In the genomic region with DNA sequence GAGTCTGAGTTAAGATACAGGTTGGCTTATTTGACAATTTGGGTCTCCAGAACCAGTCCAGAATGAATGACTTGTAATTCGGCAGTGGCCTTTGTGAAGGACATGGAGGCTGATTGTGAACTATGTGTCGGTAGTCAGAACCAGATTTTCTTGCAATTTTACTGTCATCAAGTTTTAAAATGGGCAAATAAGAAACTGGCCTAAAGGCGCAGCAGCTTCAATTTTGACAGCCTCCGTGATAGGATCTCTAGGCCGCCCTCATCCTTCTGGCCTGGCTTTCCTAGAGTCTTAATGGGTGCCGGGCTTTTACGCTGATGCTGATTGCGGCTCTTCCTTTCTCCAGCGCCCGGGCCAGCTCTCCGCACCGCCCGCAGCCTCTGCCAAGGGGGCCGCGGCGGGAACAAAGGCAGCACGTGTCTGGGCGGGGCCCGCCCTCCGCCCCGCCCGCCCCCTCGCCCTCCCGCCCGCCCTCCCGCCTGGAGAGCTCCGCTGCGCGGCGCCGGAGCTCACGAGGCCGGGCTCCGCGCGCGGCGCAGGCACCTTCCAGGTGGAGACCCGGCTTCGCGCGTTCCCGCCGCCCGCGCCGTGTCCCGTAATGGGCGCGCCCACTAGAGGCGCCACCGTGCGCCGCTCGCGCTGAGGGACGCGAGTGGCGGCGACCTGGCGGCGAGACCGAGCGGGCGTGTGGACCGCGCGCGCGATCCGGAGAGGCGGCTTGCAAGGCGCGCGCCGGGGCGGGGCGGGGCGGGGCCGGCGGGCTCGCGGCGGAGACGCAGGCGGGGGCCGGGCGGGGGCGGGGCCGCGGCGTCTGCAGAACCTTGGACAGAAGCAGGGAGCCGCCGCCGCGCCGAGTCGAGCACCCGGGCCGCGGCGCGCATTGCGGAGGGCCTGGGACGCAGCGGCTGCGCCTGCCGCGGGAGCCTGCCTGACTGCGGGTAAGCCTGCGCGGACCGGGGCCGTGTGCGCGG, we compare ENCODE assay signal across 8 mouse cellular contexts. TPM values are rescaled to one million over a fixed set of nuclear protein-coding genes. Genes with fewer than 3 reads are reported as not detected.
DNase-seq lines count a peak whose midpoint lies in the region; ATAC-seq lines count a peak whose summit lies in the region.

A gene (plus strand): TSS at position 802 of the 968 bp plus-strand sequence.

- no peaks in the 10 kb centered on the region for H3K27me3 ChIP-seq in hindbrain, embryonic 14.5 days (ENCODE audit: control insufficient read depth, insufficient read depth, low read length)

- DNase-seq in ZHBTc4 (ENCODE audit: low read depth, low spot score), result peak; percentile 93
- peak; percentile 95 to 98 for DNase-seq in cerebellum, postnatal 25 days
- peak; percentile 73 to 81 for DNase-seq in frontal cortex, postnatal 25 days (ENCODE audit: low spot score in 2 of 2)
- DNase-seq in hindbrain, embryonic 14.5 days (ENCODE audit: low spot score), result peak; percentile 97
- peak; percentile 89 for DNase-seq in left cerebral cortex, adult 11 months (ENCODE audit: low spot score)
- DNase-seq in lung, postnatal 36 days, result peak; percentile 86
- DNase-seq in retina, postnatal 1 day, result peak; percentile 97
- peak; percentile 97 for DNase-seq in thymus, postnatal 4 days

- H3K36me3 ChIP-seq in hindbrain, embryonic 14.5 days (replicated peaks; ENCODE audit: control insufficient read depth, insufficient read depth), result peaks cover 35% of the 10 kb centered on the region

- peak within 1 kb of the TSS; percentile 99 for H3K27ac ChIP-seq in hindbrain, embryonic 14.5 days

- H3K4me3 ChIP-seq in hindbrain, embryonic 14.5 days (replicated peaks; ENCODE audit: low read length), result peak within 1 kb of the TSS; percentile 90

- under 1% methylated on average over 79 of the region's 116 CpGs for WGBS in hindbrain, embryonic 14.5 days

- H3K4me2 ChIP-seq in hindbrain, embryonic 14.5 days (replicated peaks), result peak within 1 kb of the TSS; percentile 94

- peak; percentile 90 for ATAC-seq in hindbrain, embryonic 14.5 days (ENCODE audit: low FRiP score)

- H3K4me1 ChIP-seq in hindbrain, embryonic 14.5 days (replicated peaks; ENCODE audit: control insufficient read depth, insufficient read depth, low read length), result peaks cover 12% of the 10 kb centered on the region

- H3K9ac ChIP-seq in hindbrain, embryonic 14.5 days, result peak within 1 kb of the TSS; percentile 100

- H3K9me3 ChIP-seq in hindbrain, embryonic 14.5 days (ENCODE audit: control insufficient read depth, low read length), result no peaks in the 10 kb centered on the region

RNA-seq across cellular contexts. Expression of the gene that starts here (rescaled TPM):
- 90.1 and 92.7 TPM in 2 replicates for polyA plus RNA-seq in hindbrain, embryonic 14.5 days (2014; fragmentation: Nextera tagmentation; extraction: Ambion mirVana)

Comparison
In these comparisons a context has a peak if more than half of its experiments do, and no peak if none do; other contexts are left out.
1. Peak in every context shown above with its lines: DNase-seq, ATAC-seq, H3K4me3 ChIP-seq and H3K27ac ChIP-seq.